Mouse (Mus musculus): ENCODE results near the gene Plcb1. TPM values are rescaled to one million over a fixed set of nuclear protein-coding genes. Genes with fewer than 3 reads are reported as not detected.
A peak's percentile ranks its signal among the peaks of the same experiment; 100 is the strongest.
"Not testable (repeated sequence)": the region's sequence is repeated elsewhere in the genome, so short reads cannot be mapped to it uniquely, and the experiment has no call there.

Plcb1 gene
- total RNA-seq, 2 experiments from 2014 or later = 8.5 to 9.3 TPM

GRCm38 (mm10) chr2:134952088-134952487, 166.2 kb downstream of the Plcb1 start:
- DNase-seq = no peak
- intact Hi-C loops (cut with DNase I) = no loop called here

GRCm38 (mm10) chr2:134956436-134956835, 170.6 kb downstream of the Plcb1 start:
- no peak for DNase-seq
- intact Hi-C loops (cut with DNase I) = no loop called here

GRCm38 (mm10) chr2:134966131-134966530, 180.3 kb downstream of the Plcb1 start:
- intact Hi-C loops (cut with DNase I) = no loop called here
- no peak for DNase-seq

GRCm38 (mm10) chr2:134968380-134968779, 182.5 kb downstream of the Plcb1 start:
- intact Hi-C loops (cut with DNase I) = no loop called here
- DNase-seq = no peak

GRCm38 (mm10) chr2:134972376-134972775, 186.5 kb downstream of the Plcb1 start:
- intact Hi-C loops (cut with DNase I) = no loop called here
- DNase-seq = no peak

- intact Hi-C loops (cut with DNase I) = no loop called here
- DNase-seq = no peak
Observed at GRCm38 (mm10) chr2:134974711-134975110, 188.8 kb downstream of the Plcb1 start.

- no peak for DNase-seq
- intact Hi-C loops (cut with DNase I) = no loop called here
Observed at GRCm38 (mm10) chr2:134976796-134977330, 191.0 kb downstream of the Plcb1 start.

- intact Hi-C loops (cut with DNase I) = no loop called here
- peak in 1 of 2 experiments; percentile 2 for DNase-seq
Observed at GRCm38 (mm10) chr2:134977641-134978040, 191.8 kb downstream of the Plcb1 start.

GRCm38 (mm10) chr2:134981394-134981793, 195.5 kb downstream of the Plcb1 start:
- intact Hi-C loops (cut with DNase I) = no loop called here
- no peak for DNase-seq

- intact Hi-C loops (cut with DNase I) = no loop called here
- no peak for DNase-seq
Observed at GRCm38 (mm10) chr2:134984884-134985283, 199.0 kb downstream of the Plcb1 start.

GRCm38 (mm10) chr2:134987978-134988377, 202.1 kb downstream of the Plcb1 start:
- intact Hi-C loops (cut with DNase I) = no loop called here
- no peak for DNase-seq

GRCm38 (mm10) chr2:134989650-134990292, 203.9 kb downstream of the Plcb1 start:
- intact Hi-C loops (cut with DNase I) = no loop called here
- no peak for DNase-seq

- no peak for DNase-seq
- intact Hi-C loops (cut with DNase I) = loop anchor here (5.0 kb wide), 2 partner anchors 220 to 320 kb away; partner anchors contain the start of gene Plcb1
Observed at GRCm38 (mm10) chr2:135007134-135007533, 221.3 kb downstream of the Plcb1 start.

- intact Hi-C loops (cut with DNase I) = loop anchor here (5.0 kb wide), 2 partner anchors 221 to 319 kb away; partner anchors contain the start of gene Plcb1
- DNase-seq = not testable (repeated sequence)
Observed at GRCm38 (mm10) chr2:135007885-135008284, 222.0 kb downstream of the Plcb1 start.

- no peak for DNase-seq
- intact Hi-C loops (cut with DNase I) = no loop called here
Observed at GRCm38 (mm10) chr2:135010371-135010770, 224.5 kb downstream of the Plcb1 start.

- intact Hi-C loops (cut with DNase I) = no loop called here
- DNase-seq = no peak
Observed at GRCm38 (mm10) chr2:135015501-135015900, 229.6 kb downstream of the Plcb1 start.

- intact Hi-C loops (cut with DNase I) = no loop called here
Observed at GRCm38 (mm10) chr2:135018275-135018674, 232.4 kb downstream of the Plcb1 start.

GRCm38 (mm10) chr2:135018708-135019107, 232.8 kb downstream of the Plcb1 start:
- intact Hi-C loops (cut with DNase I) = no loop called here

More at GRCm38 (mm10) chr2:135018275-135018674, 232.4 kb downstream of the Plcb1 start:
- no peak for DNase-seq

GRCm38 (mm10) chr2:135019588-135019987, 233.7 kb downstream of the Plcb1 start:
- DNase-seq = no peak
- intact Hi-C loops (cut with DNase I) = no loop called here

More at GRCm38 (mm10) chr2:135018708-135019107, 232.8 kb downstream of the Plcb1 start:
- DNase-seq = no peak

GRCm38 (mm10) chr2:135029288-135029687, 243.4 kb downstream of the Plcb1 start:
- intact Hi-C loops (cut with DNase I) = no loop called here
- DNase-seq = no peak

- intact Hi-C loops (cut with DNase I) = no loop called here
- DNase-seq = peak; percentile 9 to 15
Observed at GRCm38 (mm10) chr2:135029700-135030099, 243.8 kb downstream of the Plcb1 start.

- DNase-seq = peak; percentile 43 to 59
- intact Hi-C loops (cut with DNase I) = loop anchor here (2.0 kb wide), 1 partner anchor 33 kb away; no protein-coding TSS in a partner anchor
Observed at GRCm38 (mm10) chr2:135035640-135036260, 249.9 kb downstream of the Plcb1 start.
